Mouse (Mus musculus) olfactory bulb, adult 2 months (tissue): Measurements from ENCODE around the gene Olfr1344. TPM values are rescaled to one million over a fixed set of nuclear protein-coding genes. Genes with fewer than 3 reads are reported as not detected.

ENCODE experiments used
- H3K27ac ChIP-seq: fragments of 200-500 bp; 2 replicates; pipeline ENCODE4 v1.5.1; 2012; ENCODE audit warnings: low read depth, low read length; ENCODE audit not compliant: insufficient read depth
- H3K4me1 ChIP-seq: fragments of 200-500 bp; 2 replicates; pipeline ENCODE4 v1.6.1; 2012; ENCODE audit warnings: low read length; ENCODE audit not compliant: control insufficient read depth, insufficient read depth
- H3K4me3 ChIP-seq: fragments of 200-500 bp; 2 replicates; pipeline ENCODE4 v1.5.1; 2012; ENCODE audit warnings: mild to moderate bottlenecking, low read depth, low read length, moderate library complexity; ENCODE audit not compliant: insufficient read depth
- CTCF ChIP-seq: fragments of 200-500 bp; IDR thresholded peaks from 2 replicates; pipeline ENCODE4 v1.5.1; 2012; ENCODE audit warnings: low read depth, mild to moderate bottlenecking, low read length, moderate library complexity; ENCODE audit not compliant: insufficient read depth
- POLR2A ChIP-seq: fragments of 200-500 bp; IDR thresholded peaks from 2 replicates; pipeline ENCODE4 v1.6.1; 2012; ENCODE audit warnings: mild to moderate bottlenecking, low read depth, low read length, moderate library complexity; ENCODE audit not compliant: insufficient read depth
- WGBS: fragments of 180-500 bp; shearing (Covaris S2); methylation state at CpG from one replicate; pipeline ENCODE4 v1.1.7; 2018; 5-methylcytosine and 5-hydroxymethylcytosine counted together
- polyA plus RNA-seq: library from polyadenylated mRNA; stranded (reverse); fragments of >200 nt; gene quantifications from 2 replicates; pipeline ENCODE4 v1.2.4, GENCODE M21; 2012; ENCODE audit warnings: low replicate concordance; ENCODE audit not compliant: missing spikeins, insufficient read depth, insufficient read length

The Olfr1344 gene
- polyA plus RNA-seq, result not detected in 2 replicates

GRCm38 (mm10) chr7:6438388-6438787 lies at the start of gene Olfr1344:
TSS of gene Olfr1344 (plus strand) at chr7:6438688.
- TF ChIP-seq CTCF, result no peak
- TF ChIP-seq POLR2A, result no peak
- 78% methylated on average over 3 of the region's 3 CpGs for WGBS
- peaks cover 3% of the 10 kb centered on the region; the same call in 1 of the 2 replicates for H3K4me1 ChIP-seq

GRCm38 (mm10) chr7:6388971-6389370 lies 49.5 kb upstream of the Olfr1344 start:
- Histone ChIP-seq H3K4me1 (no peaks in the 10 kb centered on the region), H3K4me3 (no peak overlapping the region), H3K27ac (no peak overlapping the region)
- 92% methylated on average over 5 of the region's 5 CpGs for WGBS
- TF ChIP-seq POLR2A, result no peak
- no peak for TF ChIP-seq CTCF

More at GRCm38 (mm10) chr7:6438388-6438787, at the start of gene Olfr1344:
- Histone ChIP-seq H3K27ac (no peak within 1 kb of the TSS), H3K4me3 (no peak within 1 kb of the TSS)

GRCm38 (mm10) chr7:6389449-6389848 lies 49.0 kb upstream of the Olfr1344 start:
- Histone ChIP-seq H3K4me1 (no peaks in the 10 kb centered on the region), H3K27ac (no peak overlapping the region), H3K4me3 (no peak overlapping the region)
- TF ChIP-seq POLR2A (no peak), CTCF (no peak)
- 68% methylated on average over 5 of the region's 5 CpGs for WGBS

GRCm38 (mm10) chr7:6397996-6398975 lies 40.2 kb upstream of the Olfr1344 start, which contains the start of gene Smim17:
TSS of gene Smim17 (plus strand) at chr7:6398715.
- Histone ChIP-seq H3K4me1 (no peaks in the 10 kb centered on the region), H3K4me3 (peak within 1 kb of the TSS; percentile 86), H3K27ac (peak within 1 kb of the TSS; percentile 43; the same call in 1 of the 2 replicates)
- WGBS, result 20% methylated on average over 25 of the region's 25 CpGs
- TF ChIP-seq POLR2A, result peak; percentile 42; the same call in 1 of the 2 replicates
- TF ChIP-seq CTCF, result no peak

GRCm38 (mm10) chr7:6410043-6410442 lies 28.4 kb upstream of the Olfr1344 start, which contains the start of gene Gm20715:
TSS of gene Gm20715 (plus strand) at chr7:6410277.
- H3K4me3 ChIP-seq, result no peak within 1 kb of the TSS
- 11% methylated on average over 17 of the region's 17 CpGs for WGBS
- H3K27ac ChIP-seq, result no peak within 1 kb of the TSS
- TF ChIP-seq POLR2A, result no peak
- no peak for TF ChIP-seq CTCF
- no peaks in the 10 kb centered on the region for H3K4me1 ChIP-seq

- 3% methylated on average over 22 of the region's 22 CpGs for WGBS
- Histone ChIP-seq H3K4me1 (peaks cover 4% of the 10 kb centered on the region; the same call in 1 of the 2 replicates), H3K4me3 (peak overlapping the region; percentile 55), H3K27ac (no peak overlapping the region)
- TF ChIP-seq CTCF, result no peak
- no peak for TF ChIP-seq POLR2A
Observed at GRCm38 (mm10) chr7:6414626-6415441, 23.7 kb upstream of the Olfr1344 start.

GRCm38 (mm10) chr7:6415442-6415787 lies 23.1 kb upstream of the Olfr1344 start:
- TF ChIP-seq POLR2A, result no peak
- no peak for TF ChIP-seq CTCF
- peaks cover 4% of the 10 kb centered on the region for H3K4me1 ChIP-seq
- peak overlapping the region; percentile 55 for H3K4me3 ChIP-seq
- 8% methylated on average over 8 of the region's 8 CpGs for WGBS
- H3K27ac ChIP-seq, result no peak overlapping the region

GRCm38 (mm10) chr7:6419894-6420293 lies 18.6 kb upstream of the Olfr1344 start:
- 44% methylated on average over 6 of the region's 6 CpGs for WGBS
- Histone ChIP-seq H3K4me3 (no peak overlapping the region), H3K27ac (no peak overlapping the region), H3K4me1 (peaks cover 4% of the 10 kb centered on the region)
- TF ChIP-seq CTCF, result no peak
- TF ChIP-seq POLR2A, result no peak

- TF ChIP-seq POLR2A (no peak), CTCF (no peak)
- WGBS, result 83% methylated on average over 3 of the region's 3 CpGs
- Histone ChIP-seq H3K4me3 (no peak overlapping the region), H3K27ac (no peak overlapping the region), H3K4me1 (no peaks in the 10 kb centered on the region)
Observed at GRCm38 (mm10) chr7:6429381-6429780, 9.1 kb upstream of the Olfr1344 start.
